Mouse (Mus musculus): Measurements from ENCODE around the gene Tor1a.
A peak's percentile ranks its signal among the peaks of the same experiment; 100 is the strongest.
"Not testable (repeated sequence)": the region's sequence is repeated elsewhere in the genome, so short reads cannot be mapped to it uniquely, and the experiment has no call there.

Gene Tor1a

DNA sequence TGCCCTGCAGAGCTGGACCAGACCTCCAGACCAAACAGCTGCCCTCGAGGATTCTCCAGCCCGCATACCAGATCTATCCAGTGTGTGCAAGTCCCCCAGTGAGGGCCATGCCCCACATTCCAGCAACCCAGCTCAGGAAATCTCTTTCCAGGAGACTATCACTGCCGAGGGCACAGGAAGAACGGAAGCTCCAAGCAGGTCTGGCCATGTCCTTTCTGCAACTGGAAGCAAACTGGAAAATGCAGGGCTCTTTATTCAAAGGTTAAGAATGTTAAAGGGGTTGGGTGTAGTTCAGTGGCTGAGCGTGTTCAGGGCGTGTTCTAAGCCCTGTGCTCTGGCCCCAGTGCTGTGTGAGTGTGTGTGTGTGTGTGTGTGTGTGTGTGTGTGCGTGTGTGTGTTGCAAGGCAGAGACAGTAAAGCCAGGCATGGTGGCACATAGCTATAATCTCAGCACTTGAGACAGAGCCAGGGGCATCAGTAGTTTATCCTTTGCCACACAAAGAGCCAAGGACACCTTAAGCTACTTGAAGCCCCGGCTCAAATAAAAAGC is 48.9 kb downstream of the Tor1a start:
- DNase-seq (ENCODE audit: low spot score) = peak; percentile 32

DNA sequence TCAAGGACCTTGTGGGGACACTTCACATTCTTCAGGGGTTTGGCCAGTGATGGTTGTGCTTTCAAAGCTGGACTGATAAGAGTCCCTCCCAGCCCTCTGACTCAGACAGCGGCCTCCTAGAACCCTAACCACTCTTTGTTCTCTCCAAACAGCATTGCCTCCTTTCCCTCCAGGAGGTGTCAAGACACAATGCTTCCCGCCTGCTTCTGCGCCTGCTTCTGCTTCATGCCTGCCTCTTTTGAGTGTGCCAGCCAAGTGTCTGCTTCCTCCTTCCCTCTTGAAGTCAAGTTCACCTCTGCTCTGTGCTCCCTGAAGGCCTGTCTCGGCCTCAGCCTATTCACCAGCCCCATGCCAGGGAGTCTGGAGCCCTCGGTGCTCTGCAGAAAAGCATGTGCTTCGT is 49.6 kb downstream of the Tor1a start:
- no peak for DNase-seq (ENCODE audit: low spot score)

DNA sequence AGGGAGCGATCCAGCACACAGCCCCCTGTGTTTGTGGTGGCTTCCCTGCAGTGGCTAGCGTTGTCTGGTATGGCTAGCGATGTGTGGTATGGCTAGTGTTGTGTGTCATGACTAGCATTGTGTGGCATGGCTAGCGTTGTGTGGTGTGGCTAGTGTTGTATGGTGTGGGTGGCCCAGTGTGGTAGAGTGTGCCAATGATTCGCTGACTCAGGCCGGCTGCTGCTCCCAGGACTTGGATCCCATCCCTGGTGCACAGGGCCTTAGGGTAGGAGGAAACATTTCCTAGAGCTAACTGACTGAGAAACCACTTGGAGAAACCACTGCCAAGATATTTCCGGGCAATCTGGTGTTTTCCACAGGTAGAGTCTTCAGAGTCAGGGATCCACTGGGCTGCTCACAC is 50.1 kb downstream of the Tor1a start:
- DNase-seq (ENCODE audit: low spot score) = peak; percentile 71

GRCm38 (mm10) chr2:30915933-30916332 is 51.8 kb downstream of the Tor1a start:
- not testable (repeated sequence) for DNase-seq (ENCODE audit: low spot score)

- DNase-seq (ENCODE audit: low spot score) = no peak
Measured at GRCm38 (mm10) chr2:30915376-30915775, 52.4 kb downstream of the Tor1a start.

GRCm38 (mm10) chr2:30914836-30915235 is 52.9 kb downstream of the Tor1a start:
- DNase-seq (ENCODE audit: low spot score) = no peak

DNA sequence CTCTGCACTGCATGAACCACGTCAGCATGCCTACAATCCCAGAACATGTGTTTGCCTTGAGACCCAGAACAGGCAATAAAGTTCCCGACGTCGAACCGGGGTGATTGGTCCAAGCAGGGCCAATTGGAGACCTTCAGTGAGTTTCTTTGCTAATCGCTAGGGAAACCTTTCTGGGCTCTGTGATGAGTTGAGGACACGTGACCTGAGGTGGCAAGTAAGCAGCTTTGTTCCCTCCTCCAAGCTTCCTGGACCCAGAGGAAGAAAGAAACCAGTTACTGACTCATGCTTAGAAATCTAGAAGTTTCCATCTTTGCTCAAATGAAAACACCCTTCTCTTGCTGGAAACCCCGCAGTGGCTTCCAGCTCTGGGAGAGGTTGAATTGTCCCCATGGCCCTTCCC is 54.7 kb downstream of the Tor1a start:
- no peak for DNase-seq (ENCODE audit: low spot score)

DNA sequence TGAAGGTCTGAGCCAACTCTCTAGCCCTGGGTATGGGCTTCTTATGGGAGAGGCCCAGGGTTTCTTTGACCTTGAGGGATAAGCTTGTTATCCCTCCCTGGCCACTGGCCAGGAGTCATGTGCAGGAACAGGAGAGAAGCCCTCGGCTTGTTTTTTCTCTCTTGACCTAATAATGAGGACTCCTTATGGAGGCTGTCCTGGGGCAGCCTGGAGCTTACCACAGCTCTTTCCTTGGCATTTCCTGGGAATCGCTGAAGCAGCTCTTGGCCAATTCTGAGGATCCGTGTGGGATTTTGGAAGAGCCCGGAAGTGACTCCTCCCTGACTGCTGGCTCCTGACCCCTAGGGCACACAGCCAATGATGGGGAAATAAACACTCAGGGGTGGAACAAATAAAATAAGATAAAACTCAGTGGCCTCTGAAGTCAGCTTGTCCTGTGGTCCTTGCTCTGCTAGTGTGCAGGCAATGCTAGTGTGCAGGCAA is 55.4 kb downstream of the Tor1a start:
- DNase-seq (ENCODE audit: low spot score) = peak; percentile 96

Data from adipocyte (in vitro differentiated cells).